Mouse (Mus musculus) left cerebral cortex, postnatal 25 days (tissue): ENCODE measurements around the gene Gspt2. TPM values are rescaled to one million over a fixed set of nuclear protein-coding genes. Genes with fewer than 3 reads are reported as not detected.
A peak's percentile ranks its signal among the peaks of the same experiment; 100 is the strongest.
"Not testable (repeated sequence)": the region's sequence is repeated elsewhere in the genome, so short reads cannot be mapped to it uniquely, and the experiment has no call there.

Experiments used
- DNase-seq, 2 experiments: peaks; one replicate each; pipeline ENCODE4 v3.0.0; 2022; ENCODE audit warnings: low spot score in 2 of 2, mixed read lengths in 1 of 2
- intact Hi-C: fragments of 180-260 bp; cut with DNase I; formaldehyde crosslinking; loops from one replicate; pipeline ENCODE4 v1.15.1; 2025
- total RNA-seq, 2 experiments: library from RNA; stranded (reverse); gene quantifications; 2 replicates each; pipeline ENCODE4 v1.2.3; 2021

The Gspt2 gene
- 10 to 100 TPM; 33.7 to 35.7 TPM for total RNA-seq

GRCm38 (mm10) chrX:94635961-94636563 lies at the start of gene Gspt2:
Gene Gspt2, plus strand, starts transcription at chrX:94636069.
- peak; percentile 54 to 61 for DNase-seq
- intact Hi-C loops = loop anchor here (5.0 kb wide), 2 partner anchors 94 to 204 kb away; partner anchors contain the start of gene Maged1

- intact Hi-C loops = no loop called here
- peak; percentile 64 to 70 for DNase-seq
Measured at GRCm38 (mm10) chrX:94624835-94625803, 10.8 kb upstream of the Gspt2 start.

GRCm38 (mm10) chrX:94636911-94637310 lies 1.0 kb downstream of the Gspt2 start:
- DNase-seq = no peak
- intact Hi-C loops = loop anchor here (5.0 kb wide), 2 partner anchors 95 to 205 kb away; partner anchors contain the start of gene Maged1

GRCm38 (mm10) chrX:94648541-94648940 lies 12.7 kb downstream of the Gspt2 start:
- intact Hi-C loops = no loop called here
- no peak for DNase-seq

GRCm38 (mm10) chrX:94657734-94658133 lies 21.9 kb downstream of the Gspt2 start:
- no peak for DNase-seq
- intact Hi-C loops = no loop called here

- DNase-seq = no peak
- intact Hi-C loops = no loop called here
Measured at GRCm38 (mm10) chrX:94670814-94671213, 34.9 kb downstream of the Gspt2 start.

- intact Hi-C loops = no loop called here
- peak in 1 of 2 experiments; percentile 64 for DNase-seq
Measured at GRCm38 (mm10) chrX:94674977-94675376, 39.1 kb downstream of the Gspt2 start.

GRCm38 (mm10) chrX:94681581-94681980 lies 45.7 kb downstream of the Gspt2 start:
- DNase-seq, intact Hi-C loops: not testable (repeated sequence)

GRCm38 (mm10) chrX:94689593-94689992 lies 53.7 kb downstream of the Gspt2 start:
- intact Hi-C loops = not testable (repeated sequence)
- peak in 1 of 2 experiments; percentile 1 for DNase-seq

Other genes starting within 250 kb of the Gspt2 start
- gene Maged1, start 93.9 kb upstream of the Gspt2 start, total RNA-seq = 100 to 1,000 TPM; 444 to 445 TPM
- gene Zxdb, start 88.5 kb downstream of the Gspt2 start, total RNA-seq = 10 to 100 TPM; 20.2 to 20.5 TPM